Mouse (Mus musculus) embryonic facial prominence, embryonic 15.5 days (tissue): ENCODE measurements around the gene Vezf1. TPM values are rescaled to one million over a fixed set of nuclear protein-coding genes. Genes with fewer than 3 reads are reported as not detected.
A peak's percentile ranks its signal among the peaks of the same experiment; 100 is the strongest.

Source experiments
- ATAC-seq: fragments of 200-750 bp; cut with Nextera tagmentation; 2 replicates; pipeline ENCODE4 v1.8.0; 2017; ENCODE audit warnings: low read depth, moderate TSS enrichment; ENCODE audit not compliant: insufficient number of reproducible peaks, low FRiP score, low TSS enrichment
- H3K27ac ChIP-seq: fragments of 300-500 bp; sonication (generic); replicated peaks from 2 replicates; pipeline ENCODE4 v1.5.1; 2015; ENCODE audit warnings: mild to moderate bottlenecking, inconsistent platforms
- H3K27me3 ChIP-seq: fragments of 300-500 bp; sonication (generic); 2 replicates; pipeline ENCODE4 v1.6.1; 2015; ENCODE audit warnings: inconsistent platforms
- H3K36me3 ChIP-seq: fragments of 300-500 bp; sonication (generic); 2 replicates; pipeline ENCODE4 v1.6.1; 2015; ENCODE audit warnings: mild to moderate bottlenecking, inconsistent platforms
- H3K4me1 ChIP-seq: fragments of 300-500 bp; sonication (generic); 2 replicates; pipeline ENCODE4 v1.6.1; 2015; ENCODE audit warnings: inconsistent platforms
- H3K4me2 ChIP-seq: fragments of 300-500 bp; sonication (generic); replicated peaks from 2 replicates; pipeline ENCODE4 v1.6.1; 2015; ENCODE audit warnings: mild to moderate bottlenecking, inconsistent platforms
- H3K4me3 ChIP-seq: fragments of 300-500 bp; sonication (generic); replicated peaks from 2 replicates; pipeline ENCODE4 v1.5.1; 2015; ENCODE audit warnings: mild to moderate bottlenecking, inconsistent platforms
- H3K9ac ChIP-seq: fragments of 300-500 bp; sonication (generic); 2 replicates; pipeline ENCODE4 v1.6.1; 2015; ENCODE audit warnings: inconsistent platforms
- H3K9me3 ChIP-seq: fragments of 300-500 bp; sonication (generic); replicated peaks from 2 replicates; pipeline ENCODE4 v1.6.1; 2016; ENCODE audit warnings: inconsistent platforms
- WGBS: fragments of 180-500 bp; shearing (Covaris S2); methylation state at CpG from one replicate; pipeline ENCODE4 v1.1.7; 2015; 5-methylcytosine and 5-hydroxymethylcytosine counted together
- polyA plus RNA-seq: library from polyadenylated mRNA; unstranded; fragments of >200 nt; fragmentation: Nextera tagmentation; extraction: Ambion mirVana; gene quantifications from 2 replicates; pipeline ENCODE4 v1.2.1, GENCODE M21; 2015

Gene Vezf1
- polyA plus RNA-seq, 1 experiment from 2014 or later, result 39.6 TPM

DNA sequence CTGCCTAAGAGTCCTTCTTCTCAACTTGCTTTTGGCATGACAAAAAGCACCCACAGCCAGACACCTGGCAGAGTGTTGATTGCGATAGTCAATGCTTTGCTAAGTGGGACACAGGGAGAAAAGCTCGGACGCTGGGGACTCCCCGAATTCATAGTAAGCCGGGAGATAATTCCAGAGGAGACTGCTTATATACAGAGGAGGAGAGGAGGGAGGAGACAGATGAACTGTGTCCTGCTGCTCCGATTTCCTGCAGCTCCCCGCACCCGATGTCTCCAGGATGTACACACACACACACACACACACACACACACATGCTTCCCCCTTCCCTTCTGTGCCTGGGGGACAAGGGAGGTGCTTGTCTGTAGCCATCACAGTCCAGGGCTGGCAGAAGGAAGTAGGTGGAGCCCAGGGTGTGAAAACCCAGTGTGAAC is 46.8 kb downstream of the Vezf1 start:
- H3K36me3 ChIP-seq, result no peaks in the 10 kb centered on the region
- H3K4me3 ChIP-seq, result no peak overlapping the region
- no peaks in the 10 kb centered on the region for H3K9me3 ChIP-seq
- no peaks in the 10 kb centered on the region for H3K27me3 ChIP-seq
- no peak overlapping the region for H3K4me2 ChIP-seq
- H3K27ac ChIP-seq, result peak overlapping the region; percentile 0; the same call in 1 of the 2 replicates
- peaks cover 67% of the 10 kb centered on the region for H3K4me1 ChIP-seq
- ATAC-seq, result peak; percentile 30; the same call in 1 of the 2 replicates
- no peak overlapping the region for H3K9ac ChIP-seq
- WGBS, result 20% methylated on average over 8 of the region's 8 CpGs

DNA sequence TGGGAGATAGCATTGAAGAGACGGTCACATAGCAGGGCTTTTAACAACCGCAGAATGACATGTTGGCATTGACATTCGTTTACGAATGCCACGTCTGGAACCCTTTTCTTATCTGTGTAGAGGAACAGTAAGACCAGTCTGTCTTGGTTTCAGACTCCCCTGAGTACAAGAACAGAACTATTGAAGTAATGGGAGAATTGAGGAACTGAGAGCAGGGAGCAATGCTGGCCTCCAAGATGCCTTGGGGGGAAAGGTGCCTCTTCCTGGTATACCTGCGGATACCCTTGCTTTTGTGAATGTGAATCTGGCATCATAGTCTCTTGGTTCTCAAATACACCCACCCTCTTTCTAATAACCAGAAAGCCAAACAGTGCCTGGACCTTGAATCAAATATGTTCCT is 48.5 kb downstream of the Vezf1 start:
- 75% methylated on average over 6 of the region's 6 CpGs for WGBS
- 0 out of 2 replicates have a peak, but pooled peaks cover 3% of the 10 kb centered on the region for H3K36me3 ChIP-seq
- no peak for ATAC-seq
- no peaks in the 10 kb centered on the region for H3K27me3 ChIP-seq
- H3K4me3 ChIP-seq, result no peak overlapping the region
- no peak overlapping the region for H3K27ac ChIP-seq
- H3K4me1 ChIP-seq, result peaks cover 62% of the 10 kb centered on the region
- H3K9me3 ChIP-seq, result no peaks in the 10 kb centered on the region
- no peak overlapping the region for H3K4me2 ChIP-seq
- H3K9ac ChIP-seq, result no peak overlapping the region

DNA sequence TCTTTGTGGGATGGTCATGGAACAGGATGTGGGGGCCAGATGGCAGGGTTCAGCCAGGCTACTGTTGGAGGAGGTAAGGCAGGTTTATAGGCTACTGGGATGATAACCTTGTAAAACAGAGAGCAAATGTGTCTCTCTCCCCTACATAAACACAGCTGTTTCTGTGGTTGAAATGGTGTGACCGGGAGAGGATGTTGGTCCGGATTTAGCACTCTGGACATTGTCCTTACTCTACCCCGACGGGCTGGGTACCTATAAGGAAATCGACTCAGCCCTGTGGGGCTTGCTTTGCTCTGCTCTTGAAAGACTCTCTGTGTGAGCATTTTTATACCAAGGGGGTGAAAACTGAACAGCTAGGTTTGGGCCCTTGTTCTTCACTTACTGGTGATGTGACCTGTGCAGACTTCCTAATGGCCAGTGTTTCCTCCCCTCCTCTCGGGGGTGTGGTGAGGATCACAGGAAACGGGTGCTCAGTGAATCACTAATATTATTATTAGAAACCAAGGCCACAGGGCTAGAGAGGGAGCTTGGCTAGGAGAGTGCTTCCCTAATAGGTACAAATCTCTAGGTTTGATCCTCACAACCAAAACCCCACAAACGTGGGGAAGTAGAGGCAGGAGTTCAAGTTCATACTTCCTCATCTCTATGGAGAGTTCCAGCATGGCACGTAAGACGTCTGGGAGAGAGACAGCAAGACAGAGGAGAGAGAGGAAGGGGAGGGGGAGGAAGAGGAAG is 49.4 kb downstream of the Vezf1 start:
- no peak overlapping the region for H3K4me3 ChIP-seq
- H3K9ac ChIP-seq, result no peak overlapping the region
- no peak overlapping the region for H3K4me2 ChIP-seq

DNA sequence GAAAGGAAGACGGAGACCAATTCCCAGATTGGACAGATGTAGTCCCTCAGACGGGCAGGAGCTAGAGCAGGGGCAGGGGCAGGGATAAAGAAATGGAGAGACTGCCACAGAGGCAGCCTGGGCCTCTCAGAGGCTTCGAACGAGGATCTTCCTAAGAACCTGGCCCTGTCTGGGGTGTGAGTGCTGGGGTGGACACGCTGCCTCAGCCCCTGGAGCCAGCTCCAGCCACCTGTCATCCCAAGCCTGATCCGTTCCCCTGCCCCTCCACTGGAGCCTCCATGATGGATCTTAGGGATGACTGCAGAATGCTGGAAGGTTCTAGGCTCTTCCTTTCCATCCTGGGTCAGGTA is 50.0 kb downstream of the Vezf1 start:
- no peak overlapping the region for H3K9ac ChIP-seq
- WGBS, result 50% methylated on average over 6 of the region's 6 CpGs
- no peak overlapping the region for H3K4me2 ChIP-seq
- peaks cover 74% of the 10 kb centered on the region for H3K4me1 ChIP-seq
- H3K27ac ChIP-seq, result peak overlapping the region; percentile 85
- H3K4me3 ChIP-seq, result no peak overlapping the region
- H3K36me3 ChIP-seq, result 0 out of 2 replicates have a peak, but pooled peaks cover 3% of the 10 kb centered on the region
- ATAC-seq, result no peak
- no peaks in the 10 kb centered on the region for H3K9me3 ChIP-seq
- H3K27me3 ChIP-seq, result no peaks in the 10 kb centered on the region

More for the DNA sequence above, 49.4 kb downstream of the Vezf1 start:
- WGBS, result 59% methylated on average over 10 of the region's 10 CpGs
- no peaks in the 10 kb centered on the region for H3K27me3 ChIP-seq
- H3K9me3 ChIP-seq, result no peaks in the 10 kb centered on the region
- H3K36me3 ChIP-seq, result 0 out of 2 replicates have a peak, but pooled peaks cover 3% of the 10 kb centered on the region
- peaks cover 68% of the 10 kb centered on the region for H3K4me1 ChIP-seq
- peak overlapping the region; percentile 85 for H3K27ac ChIP-seq
- no peak for ATAC-seq

DNA sequence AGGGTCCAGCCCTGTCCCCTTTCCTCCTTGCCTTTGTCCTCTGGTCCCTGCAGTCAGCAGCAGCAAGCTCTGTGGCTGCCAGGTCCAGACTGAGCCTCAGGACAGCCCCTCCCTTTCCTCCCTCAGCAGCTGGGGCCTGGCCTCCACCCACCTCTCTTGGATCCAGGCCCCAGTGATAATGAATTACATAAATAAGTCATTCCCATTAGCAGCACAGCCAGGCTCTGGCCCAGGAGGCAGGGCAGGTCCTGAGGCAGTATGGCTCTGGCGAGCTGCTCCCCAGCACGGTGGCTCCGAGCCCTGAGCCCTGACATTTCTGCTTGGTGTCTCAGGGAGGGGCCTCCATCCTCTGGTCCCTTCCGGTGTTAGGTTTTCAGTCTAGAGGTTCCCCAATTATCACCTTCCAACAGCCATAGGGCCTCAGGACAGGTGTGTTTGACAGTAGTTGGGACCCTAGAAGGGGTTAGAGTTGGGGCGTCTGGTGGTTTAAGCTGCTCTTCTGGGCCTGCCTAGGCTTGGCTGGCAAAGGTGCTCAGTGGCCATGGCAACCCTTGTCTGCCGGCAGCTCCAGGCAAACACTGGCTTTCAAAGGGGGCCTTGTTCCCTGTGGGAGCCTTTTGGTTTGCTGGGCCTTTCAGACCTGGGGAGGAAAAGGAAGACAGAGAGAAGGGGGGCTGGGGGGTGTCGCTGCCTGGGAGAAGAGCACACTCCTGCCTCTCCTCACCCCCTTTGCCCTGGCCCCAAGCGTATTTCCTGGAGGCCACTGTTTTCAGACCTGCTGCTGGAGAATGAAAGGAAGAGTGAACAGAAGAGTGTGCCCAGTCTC is 51.0 kb downstream of the Vezf1 start:
- H3K9me3 ChIP-seq, result no peaks in the 10 kb centered on the region
- no peak overlapping the region for H3K4me3 ChIP-seq
- peaks cover 76% of the 10 kb centered on the region for H3K4me1 ChIP-seq
- no peaks in the 10 kb centered on the region for H3K27me3 ChIP-seq
- 0 out of 2 replicates have a peak overlapping the region, but pooled peaks have one; percentile 2 for H3K9ac ChIP-seq
- ATAC-seq, result peak; percentile 76
- peak overlapping the region; percentile 85 for H3K27ac ChIP-seq
- 16% methylated on average over 8 of the region's 8 CpGs for WGBS
- H3K4me2 ChIP-seq, result peak overlapping the region; percentile 3; the same call in 1 of the 2 replicates
- H3K36me3 ChIP-seq, result 0 out of 2 replicates have a peak, but pooled peaks cover 3% of the 10 kb centered on the region

DNA sequence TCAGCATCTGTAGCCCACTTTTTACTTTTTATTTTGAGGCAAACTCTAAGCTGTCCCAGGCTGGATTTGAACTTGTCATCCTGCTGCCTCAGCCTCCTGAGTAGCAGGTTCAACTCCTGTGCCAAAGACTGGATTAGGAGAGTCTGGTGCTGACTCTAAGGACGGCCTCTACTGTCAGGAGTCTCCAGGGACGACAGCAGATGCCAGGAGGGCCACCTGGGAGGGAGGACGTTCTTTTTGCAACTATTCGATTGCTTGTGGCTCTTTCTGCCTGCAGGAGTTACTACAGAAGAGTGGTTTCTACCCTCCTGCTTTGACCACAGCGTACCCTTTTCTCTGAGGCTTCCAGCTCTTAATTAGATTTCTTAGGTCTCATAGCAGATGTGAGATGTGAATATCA is 54.5 kb downstream of the Vezf1 start:
- no peak overlapping the region for H3K4me2 ChIP-seq
- peak overlapping the region; percentile 45; the same call in 1 of the 2 replicates for H3K27ac ChIP-seq
- no peak overlapping the region for H3K9ac ChIP-seq
- no peak overlapping the region for H3K4me3 ChIP-seq
- no peaks in the 10 kb centered on the region for H3K9me3 ChIP-seq
- H3K36me3 ChIP-seq, result 0 out of 2 replicates have a peak, but pooled peaks cover 3% of the 10 kb centered on the region
- no peaks in the 10 kb centered on the region for H3K27me3 ChIP-seq
- 31% methylated on average over 5 of the region's 5 CpGs for WGBS
- ATAC-seq, result no peak
- H3K4me1 ChIP-seq, result peaks cover 61% of the 10 kb centered on the region

DNA sequence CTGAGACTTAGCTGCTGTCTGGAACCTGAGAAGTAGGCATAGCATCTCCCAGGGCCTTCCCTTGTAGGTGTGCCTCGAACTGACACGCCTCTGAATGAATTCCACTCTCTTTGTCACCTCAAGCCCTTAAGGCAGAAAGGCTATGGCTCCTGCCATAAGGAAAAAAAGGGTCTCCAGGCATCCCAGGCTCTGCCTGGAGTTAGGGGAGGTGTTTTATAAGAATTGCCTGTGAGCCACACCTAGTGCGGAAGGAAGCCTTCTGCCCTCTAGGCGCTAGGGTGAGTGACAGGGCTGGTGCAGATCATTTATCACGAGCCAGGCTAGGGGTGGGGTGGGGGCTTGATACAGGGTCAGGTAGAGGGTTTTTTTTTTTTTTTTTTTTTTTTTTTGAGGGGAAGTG is 54.9 kb downstream of the Vezf1 start:
- Histone ChIP-seq H3K27ac (peak overlapping the region; percentile 65), H3K4me1 (peaks cover 56% of the 10 kb centered on the region), H3K36me3 (0 out of 2 replicates have a peak, but pooled peaks cover 3% of the 10 kb centered on the region), H3K9ac (no peak overlapping the region), H3K4me2 (no peak overlapping the region), H3K27me3 (no peaks in the 10 kb centered on the region), H3K4me3 (no peak overlapping the region), H3K9me3 (no peaks in the 10 kb centered on the region)
- no peak for ATAC-seq
- 51% methylated on average over 5 of the region's 5 CpGs for WGBS

DNA sequence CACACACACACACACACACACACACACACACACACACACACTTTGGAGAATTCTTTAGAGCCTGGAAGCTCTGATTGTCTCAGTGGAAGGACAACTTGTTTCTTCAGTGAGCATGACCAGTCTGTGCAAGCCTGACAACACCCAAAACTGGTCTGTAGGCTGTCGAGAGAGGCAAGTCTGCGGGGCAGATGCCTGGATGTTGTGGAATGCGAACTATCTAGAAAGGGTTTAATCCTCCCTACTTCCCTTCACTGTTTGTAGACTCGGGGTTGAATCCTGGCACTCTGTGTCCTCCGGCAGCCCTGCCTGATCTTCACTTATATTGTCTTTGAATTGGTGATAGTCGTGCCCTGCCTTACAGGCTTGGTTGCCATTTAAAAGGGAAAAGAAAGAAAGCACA is 55.7 kb downstream of the Vezf1 start:
- 12% methylated on average over 6 of the region's 6 CpGs for WGBS
- no peak overlapping the region for H3K9ac ChIP-seq
- no peak overlapping the region for H3K4me2 ChIP-seq
- 0 out of 2 replicates have a peak, but pooled peaks cover 3% of the 10 kb centered on the region for H3K36me3 ChIP-seq
- H3K4me1 ChIP-seq, result peaks cover 49% of the 10 kb centered on the region
- H3K27ac ChIP-seq, result peak overlapping the region; percentile 65
- H3K4me3 ChIP-seq, result no peak overlapping the region
- no peak for ATAC-seq
- no peaks in the 10 kb centered on the region for H3K27me3 ChIP-seq
- no peaks in the 10 kb centered on the region for H3K9me3 ChIP-seq

DNA sequence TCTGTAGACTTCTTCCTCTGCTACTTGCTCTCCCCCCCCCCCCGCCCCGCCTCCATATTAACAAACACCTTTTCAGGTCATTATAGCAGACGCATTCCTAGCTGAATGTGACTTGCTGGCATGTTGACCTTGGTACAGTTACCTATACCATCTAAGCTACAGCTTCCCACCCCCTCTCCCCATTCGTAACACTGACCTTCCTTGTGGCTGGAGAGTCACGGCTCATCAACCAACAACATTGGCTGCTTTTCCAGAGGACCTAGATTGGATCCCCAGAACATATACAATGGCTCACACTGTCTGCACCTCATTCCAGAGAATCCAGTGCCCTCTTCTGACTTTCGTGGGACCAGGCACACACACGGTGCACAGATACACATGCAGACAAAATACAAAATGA is 57.4 kb downstream of the Vezf1 start:
- Histone ChIP-seq H3K4me3 (no peak overlapping the region), H3K36me3 (0 out of 2 replicates have a peak, but pooled peaks cover 2% of the 10 kb centered on the region), H3K9me3 (no peaks in the 10 kb centered on the region), H3K27ac (no peak overlapping the region), H3K4me2 (no peak overlapping the region), H3K9ac (no peak overlapping the region), H3K4me1 (peaks cover 49% of the 10 kb centered on the region), H3K27me3 (no peaks in the 10 kb centered on the region)
- WGBS, result 72% methylated on average over 7 of the region's 7 CpGs
- no peak for ATAC-seq

DNA sequence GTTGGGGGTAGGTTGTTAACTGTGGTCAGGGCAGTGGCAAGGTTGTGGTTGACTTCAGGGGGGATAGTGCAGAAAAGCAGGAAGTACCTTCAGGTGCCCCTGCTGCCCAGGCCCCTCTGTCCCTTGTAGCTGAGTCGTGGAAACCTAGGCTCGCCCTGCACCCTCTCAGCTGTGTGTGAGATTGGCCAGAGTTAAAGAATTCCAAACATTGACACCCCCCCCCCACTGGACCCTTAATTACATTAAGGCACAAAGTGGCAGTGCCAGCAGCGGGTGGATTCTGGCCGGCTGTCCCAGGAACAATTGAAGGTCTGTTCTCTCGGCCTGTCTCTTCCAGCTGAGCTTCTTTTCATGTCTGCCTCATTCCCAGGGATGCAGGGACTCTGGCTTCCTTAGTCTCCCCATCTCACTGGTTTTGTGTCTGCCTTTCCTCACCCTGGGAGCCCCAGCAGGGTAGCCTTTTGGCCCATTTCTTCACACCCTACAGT is 58.3 kb downstream of the Vezf1 start:
- WGBS, result 33% methylated on average over 5 of the region's 5 CpGs
- no peaks in the 10 kb centered on the region for H3K36me3 ChIP-seq
- H3K4me3 ChIP-seq, result no peak overlapping the region
- no peaks in the 10 kb centered on the region for H3K9me3 ChIP-seq
- no peak for ATAC-seq
- H3K4me2 ChIP-seq, result no peak overlapping the region
- no peak overlapping the region for H3K9ac ChIP-seq
- no peak overlapping the region for H3K27ac ChIP-seq
- H3K27me3 ChIP-seq, result no peaks in the 10 kb centered on the region
- peaks cover 50% of the 10 kb centered on the region for H3K4me1 ChIP-seq

DNA sequence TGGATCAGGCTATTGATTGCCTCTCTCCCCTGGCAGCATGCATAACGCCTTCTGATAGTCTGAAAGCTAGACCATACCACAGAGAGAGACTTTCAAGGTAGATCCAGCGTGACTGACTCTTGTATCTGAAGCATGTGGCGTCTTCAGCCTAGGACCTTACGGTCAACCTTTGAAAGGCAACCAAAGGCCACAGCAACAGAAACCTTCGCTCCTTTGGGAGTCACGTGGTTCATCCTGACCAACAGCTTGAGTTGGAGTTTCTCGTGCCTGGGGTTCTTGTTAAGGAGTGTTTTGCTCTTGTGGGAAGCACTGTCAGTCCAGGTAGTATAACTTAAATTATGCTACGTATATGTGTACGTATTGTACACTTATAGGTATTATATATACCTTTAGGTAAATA is 60.4 kb downstream of the Vezf1 start:
- H3K9me3 ChIP-seq, result no peaks in the 10 kb centered on the region
- no peaks in the 10 kb centered on the region for H3K27me3 ChIP-seq
- 91% methylated on average over 9 of the region's 9 CpGs for WGBS
- no peaks in the 10 kb centered on the region for H3K36me3 ChIP-seq
- no peak overlapping the region for H3K4me3 ChIP-seq
- H3K27ac ChIP-seq, result no peak overlapping the region
- peaks cover 45% of the 10 kb centered on the region for H3K4me1 ChIP-seq
- H3K4me2 ChIP-seq, result no peak overlapping the region
- ATAC-seq, result no peak
- no peak overlapping the region for H3K9ac ChIP-seq
